Mouse (Mus musculus) colon, adult 2 months (tissue): Measurements from ENCODE around the gene Hs3st2. TPM values are rescaled to one million over a fixed set of nuclear protein-coding genes. Genes with fewer than 3 reads are reported as not detected.

Experiments used
- polyA plus RNA-seq: library from polyadenylated mRNA; depleted of rRNA; stranded (reverse); fragments of >200 nt; gene quantifications from 2 replicates; pipeline ENCODE4 v1.2.3, GENCODE M21; 2012; rRNA removed

The Hs3st2 gene
- 1.3 and 1.4 TPM in 2 replicates for polyA plus RNA-seq

DNA sequence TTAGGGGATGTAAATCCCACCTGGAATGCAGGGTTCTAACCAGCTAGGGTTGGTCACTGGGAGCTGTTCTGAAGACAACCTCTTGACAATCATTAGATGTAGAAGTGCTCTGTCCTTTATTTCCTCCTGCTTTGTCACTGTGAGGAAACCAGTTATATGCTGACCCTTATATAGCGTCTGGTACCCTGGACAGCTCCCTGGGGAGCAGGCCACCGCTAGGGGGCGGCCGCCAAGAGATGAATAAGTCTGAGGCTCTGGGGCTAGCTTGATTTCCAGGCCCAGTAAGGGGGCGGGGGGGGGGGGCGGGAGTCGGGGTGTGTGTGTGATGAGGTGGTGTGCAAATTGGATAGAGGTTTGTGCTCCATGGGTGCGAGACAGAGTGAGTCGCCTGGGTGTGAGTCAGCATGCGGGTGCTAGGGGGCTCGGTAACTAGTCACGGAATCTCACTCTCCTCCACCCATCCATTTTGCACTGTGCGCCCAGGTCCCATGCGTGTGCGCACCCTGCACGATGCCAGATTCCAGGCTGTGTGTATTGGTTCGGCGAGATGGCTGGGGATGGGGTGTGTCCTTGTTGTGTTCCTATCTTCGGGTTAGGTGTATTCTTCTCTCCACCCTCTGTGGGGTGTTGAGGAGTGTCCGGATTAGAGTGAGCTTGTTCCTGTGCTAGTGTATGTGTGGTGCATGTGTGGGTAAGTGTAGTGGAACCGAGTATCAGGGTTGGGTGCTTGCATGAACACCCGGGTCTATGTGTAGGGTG lies at the start of gene Hs3st2:
TSS of gene Hs3st2 (plus strand) at position 635 of the 759 bp plus-strand sequence.

